Mouse (Mus musculus) embryonic fibroblast, embryonic 13.5 days (primary cell): ENCODE results near the gene Baiap3.

Experiments
- CTCF ChIP-seq: IDR thresholded peaks from 2 replicates; pipeline ENCODE4 v1.5.1; 2011; ENCODE audit warnings: mild to moderate bottlenecking, control low read depth, low read length, moderate library complexity, borderline replicate concordance; ENCODE audit not compliant: insufficient read depth
- POLR2A ChIP-seq: IDR thresholded peaks from 2 replicates; pipeline ENCODE4 v1.6.1; 2011; ENCODE audit warnings: low read depth, mild to moderate bottlenecking, control low read depth, low read length, moderate library complexity

DNA sequence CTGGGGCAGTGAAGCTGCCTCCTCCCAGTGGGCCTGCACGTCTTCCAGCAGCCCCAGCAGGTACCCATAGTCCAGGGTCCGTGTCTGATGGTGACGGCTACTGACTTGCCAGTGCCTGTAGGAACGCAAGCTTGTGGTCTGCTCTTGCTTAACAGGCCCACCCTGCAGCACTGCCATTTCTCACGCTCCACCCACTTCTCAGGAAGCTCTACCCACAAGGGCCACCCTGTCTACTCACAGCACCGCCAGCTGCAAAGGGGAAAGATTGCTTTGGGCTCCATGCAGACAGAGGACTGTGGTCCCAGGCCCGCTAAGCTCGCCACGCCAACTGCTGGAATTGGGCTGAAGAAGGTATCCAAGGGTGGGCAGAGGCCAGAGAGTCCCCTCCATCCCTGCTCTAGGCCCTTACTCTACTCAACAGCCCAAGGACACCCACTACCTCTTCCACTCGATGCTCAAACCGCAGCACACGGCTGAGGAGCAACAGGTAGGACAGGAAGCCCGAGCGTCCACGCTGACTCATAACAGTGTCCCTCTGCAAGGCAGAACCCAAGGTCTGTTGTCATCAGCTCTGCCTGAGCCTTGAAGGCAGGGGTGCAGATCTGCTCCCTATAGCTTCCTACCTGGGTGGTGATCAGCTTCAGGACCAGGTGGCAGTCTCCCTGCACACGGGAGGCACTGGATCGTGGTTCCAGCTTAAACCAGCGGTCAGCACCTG lies 8.0 kb downstream of the Baiap3 start:
- TF ChIP-seq CTCF (no peak), POLR2A (no peak)
